20 mouse cellular contexts compared by ENCODE assay signal in genomic region chr5:111822882-111823281, GRCm38 (mm10).
DNase-seq lines count a peak whose midpoint lies in the region; ATAC-seq and TF ChIP-seq lines count a peak whose summit lies in the region.
"Had no signal": no experiment of that assay in that cellular context is flagged by ENCODE, and none has a peak within 500 bp of the region (broad histone marks: within the 10 kb centered on the region; RNA-seq: fewer than 3 reads in every experiment).

No protein-coding gene starts in this region.

- H3K79me2 ChIP-seq in heart, adult 2 months (replicated peaks; ENCODE audit: control insufficient read depth, insufficient read depth, low read length), result no peaks in the 10 kb centered on the region

- ATAC-seq in lung, postnatal 0 days, result peak; percentile 42
- ATAC-seq in intestine, embryonic 14.5 days (replicated peaks; ENCODE audit: low FRiP score, low TSS enrichment, low read depth), result no peak
- ATAC-seq in stomach, postnatal 0 days (ENCODE audit: low FRiP score, low TSS enrichment), result 0 out of 2 replicates have a peak, but pooled peaks have one; percentile 16
- ATAC-seq: hindbrain, postnatal 0 days had no signal

- H3K4me2 ChIP-seq in lung, postnatal 0 days (replicated peaks; ENCODE audit: low read depth, low read length), result no peak overlapping the region
- no peak overlapping the region for H3K4me2 ChIP-seq in intestine, embryonic 14.5 days (ENCODE audit: low read length)
- no peak overlapping the region for H3K4me2 ChIP-seq in stomach, postnatal 0 days (replicated peaks; ENCODE audit: low read depth)
- H3K4me2 ChIP-seq: embryonic facial prominence, embryonic 15.5 days; heart, embryonic 11.5 days; kidney, embryonic 15.5 days; neural tube, embryonic 12.5 days had no signal

- H3K27me3 ChIP-seq in heart, adult 2 months (ENCODE audit: control insufficient read depth, insufficient read depth, low read length), result no peaks in the 10 kb centered on the region
- no peaks in the 10 kb centered on the region for H3K27me3 ChIP-seq in lung, postnatal 0 days (replicated peaks; ENCODE audit: insufficient read depth, low read length)
- H3K27me3 ChIP-seq in intestine, embryonic 14.5 days (replicated peaks; ENCODE audit: control insufficient read depth, insufficient read depth, low read length), result no peaks in the 10 kb centered on the region
- H3K27me3 ChIP-seq in stomach, postnatal 0 days (ENCODE audit: control insufficient read depth, insufficient read depth, low read length), result no peaks in the 10 kb centered on the region
- H3K27me3 ChIP-seq: embryonic facial prominence, embryonic 15.5 days had no signal

- H3K9me3 ChIP-seq in lung, postnatal 0 days (ENCODE audit: low read length), result no peaks in the 10 kb centered on the region
- no peaks in the 10 kb centered on the region for H3K9me3 ChIP-seq in intestine, embryonic 14.5 days (ENCODE audit: control insufficient read depth, low read length)
- H3K9me3 ChIP-seq in stomach, postnatal 0 days (ENCODE audit: control insufficient read depth, low read length), result no peaks in the 10 kb centered on the region
- H3K9me3 ChIP-seq: embryonic facial prominence, embryonic 15.5 days; kidney, embryonic 15.5 days; neural tube, embryonic 12.5 days had no signal

- no peak overlapping the region for H3K27ac ChIP-seq in heart, adult 2 months
- peak overlapping the region; percentile 64; the same call in 1 of the 2 replicates for H3K27ac ChIP-seq in lung, postnatal 0 days (ENCODE audit: low read length)
- H3K27ac ChIP-seq in intestine, embryonic 14.5 days (ENCODE audit: low read depth), result peak overlapping the region; percentile 57
- H3K27ac ChIP-seq in stomach, postnatal 0 days (replicated peaks), result peak overlapping the region; percentile 69
- H3K27ac ChIP-seq: embryonic facial prominence, embryonic 15.5 days; hindbrain, postnatal 0 days; neural tube, embryonic 12.5 days had no signal

- no peak for TF ChIP-seq POLR2A in heart, adult 2 months (IDR thresholded peaks at IDR 0.05; ENCODE audit: insufficient read depth, low read depth, low read length)

- peaks cover 2% of the 10 kb centered on the region for H3K4me1 ChIP-seq in heart, adult 2 months (ENCODE audit: control insufficient read depth, insufficient read depth, low read length)
- H3K4me1 ChIP-seq in lung, postnatal 0 days (ENCODE audit: insufficient read depth, low read depth, low read length), result no peaks in the 10 kb centered on the region
- peaks cover 26% of the 10 kb centered on the region for H3K4me1 ChIP-seq in intestine, embryonic 14.5 days (replicated peaks; ENCODE audit: control insufficient read depth, insufficient read depth, low read length)
- no peaks in the 10 kb centered on the region for H3K4me1 ChIP-seq in stomach, postnatal 0 days (replicated peaks; ENCODE audit: control insufficient read depth, insufficient read depth)
- H3K4me1 ChIP-seq: neural tube, embryonic 12.5 days had no signal

- no peak overlapping the region for H3K9ac ChIP-seq in heart, adult 2 months (ENCODE audit: low read depth, low read length)
- no peak overlapping the region for H3K9ac ChIP-seq in lung, postnatal 0 days (replicated peaks; ENCODE audit: low read depth)
- H3K9ac ChIP-seq in intestine, embryonic 14.5 days (ENCODE audit: low read length), result no peak overlapping the region
- no peak overlapping the region for H3K9ac ChIP-seq in stomach, postnatal 0 days (ENCODE audit: low read length)
- H3K9ac ChIP-seq: embryonic facial prominence, embryonic 15.5 days; kidney, embryonic 15.5 days; neural tube, embryonic 12.5 days had no signal

- H3K4me3 ChIP-seq in heart, adult 2 months, result no peak overlapping the region
- no peak overlapping the region for H3K4me3 ChIP-seq in lung, postnatal 0 days (ENCODE audit: low read depth, low read length)
- H3K4me3 ChIP-seq in intestine, embryonic 14.5 days (ENCODE audit: low read depth, low read length), result no peak overlapping the region
- H3K4me3 ChIP-seq in stomach, postnatal 0 days (ENCODE audit: low read depth, low read length), result no peak overlapping the region
- H3K4me3 ChIP-seq: embryonic facial prominence, embryonic 15.5 days; kidney, embryonic 15.5 days; neural tube, embryonic 12.5 days had no signal

- no peak for TF ChIP-seq EP300 in heart, adult 2 months (IDR thresholded peaks at IDR 0.05; ENCODE audit: insufficient read depth, low read depth, low read length)
- no peak for TF ChIP-seq EP300 in lung, postnatal 0 days (IDR thresholded peaks at IDR 0.05)
- no peak for TF ChIP-seq EP300 in stomach, postnatal 0 days (optimal IDR thresholded peaks at IDR 0.05)

- no peaks in the 10 kb centered on the region for H3K36me3 ChIP-seq in heart, adult 2 months (ENCODE audit: control insufficient read depth, insufficient read depth, low read length)
- no peaks in the 10 kb centered on the region for H3K36me3 ChIP-seq in lung, postnatal 0 days (ENCODE audit: insufficient read depth, low read length)
- no peaks in the 10 kb centered on the region for H3K36me3 ChIP-seq in intestine, embryonic 14.5 days (ENCODE audit: control insufficient read depth, insufficient read depth, low read length)
- H3K36me3 ChIP-seq in stomach, postnatal 0 days (ENCODE audit: control insufficient read depth, insufficient read depth, low read length), result no peaks in the 10 kb centered on the region
- H3K36me3 ChIP-seq: embryonic facial prominence, embryonic 15.5 days; kidney, embryonic 15.5 days; neural tube, embryonic 12.5 days had no signal

- peak in 1 of 2 experiments; percentile 25 for DNase-seq in heart, adult 2 months
- DNase-seq in heart, postnatal 14 days, result no peak
- peak; percentile 55 for DNase-seq in lung, postnatal 0 days (ENCODE audit: low spot score)
- no peak for DNase-seq in lung, postnatal 25 days (ENCODE audit: low spot score)
- no peak for DNase-seq in intestine, embryonic 14.5 days (ENCODE audit: low spot score)
- no peak for DNase-seq in stomach, postnatal 0 days (ENCODE audit: low spot score)
- no peak for DNase-seq in layer of hippocampus, postnatal 10 days (ENCODE audit: low spot score in 2 of 2)
- DNase-seq in heart, adult 11 months, result no peak
- DNase-seq: adrenal gland, postnatal 36 days; B cell, adult 2 months; cerebellum, adult 2 months; gastrocnemius, postnatal 36 days; heart, postnatal 36 days; midbrain, embryonic 14.5 days; thymus, postnatal 4 days had no signal

- TF ChIP-seq CTCF in heart, adult 2 months (IDR thresholded peaks at IDR 0.05), result peak; percentile 38
- TF ChIP-seq CTCF in lung, postnatal 0 days (IDR thresholded peaks at IDR 0.05), result 0 out of 2 replicates have a peak, but pooled peaks have one; percentile 35
- TF ChIP-seq CTCF in stomach, postnatal 0 days (IDR thresholded peaks at IDR 0.05; ENCODE audit: low read depth), result peak; percentile 42

- intact Hi-C loops in heart, adult 2 months (cut with DNase I), result loop anchor here (5.0 kb wide), 1 partner anchor 91 kb away; the partner anchor contains the start of gene Gm26897
- intact Hi-C loops in heart, postnatal 14 days (cut with DNase I), result loop anchor here (5.0 kb wide), 1 partner anchor 406 kb away; the partner anchor contains the start of gene Mn1
